Mouse (Mus musculus) heart, postnatal 0 days (tissue): ENCODE measurements around the gene Eef1akmt4.

Experiments used
- CTCF ChIP-seq: IDR thresholded peaks from 2 replicates; pipeline ENCODE4 v1.5.1; 2016; ENCODE audit warnings: antibody characterized with exemption, control low read depth, low read depth
- EP300 ChIP-seq: IDR thresholded peaks from 2 replicates; pipeline ENCODE4 v1.6.1; 2016; ENCODE audit warnings: antibody characterized with exemption, low read depth

DNA sequence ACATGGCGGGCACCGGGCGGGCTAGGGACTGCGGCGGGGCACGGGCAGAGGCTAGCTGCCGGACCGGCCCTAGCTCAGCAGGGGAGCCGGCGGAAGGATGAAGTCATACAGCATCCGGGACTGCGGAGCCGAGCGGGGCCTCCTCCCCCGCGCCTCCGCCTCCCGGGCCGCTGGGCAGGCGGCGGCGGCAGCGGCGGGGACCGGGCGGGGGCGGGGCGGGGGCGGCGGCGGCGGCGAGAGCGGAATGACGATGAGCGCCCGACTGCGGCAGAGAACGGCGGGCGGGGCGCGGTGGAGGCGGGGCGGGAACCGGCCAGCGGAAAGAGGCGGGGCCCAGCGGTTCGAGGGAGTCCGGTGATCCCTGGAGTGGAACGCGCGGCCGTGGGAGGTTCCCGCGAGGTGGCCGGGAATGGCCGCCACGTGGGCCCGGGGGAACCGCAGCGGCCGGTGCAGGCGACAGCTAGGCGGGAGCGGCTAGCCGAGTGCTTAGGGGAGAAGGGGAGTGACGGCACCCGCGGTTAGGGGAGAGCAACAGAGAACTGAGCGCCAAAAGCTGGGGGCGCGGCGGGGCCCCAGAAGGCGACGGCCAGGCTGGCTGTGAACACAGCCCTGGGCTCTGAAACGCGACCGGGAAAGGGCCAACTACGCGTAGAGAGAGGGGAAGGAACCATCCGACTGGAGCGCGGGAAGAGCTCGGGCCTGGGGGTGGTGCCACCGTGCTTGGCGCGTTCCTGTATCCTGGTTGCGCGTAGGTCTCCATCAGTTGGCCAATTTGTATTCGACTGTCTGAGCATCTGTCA, 10.0 kb downstream of the Eef1akmt4 start, which contains the start of gene Camk2n2:
- TF ChIP-seq EP300 (no peak), CTCF (no peak)
